Mouse (Mus musculus): ENCODE measurements around the gene Wfdc6a. TPM values are rescaled to one million over a fixed set of nuclear protein-coding genes. Genes with fewer than 3 reads are reported as not detected.

Gene Wfdc6a
- not detected in 4 replicates for total RNA-seq (2023)

DNA sequence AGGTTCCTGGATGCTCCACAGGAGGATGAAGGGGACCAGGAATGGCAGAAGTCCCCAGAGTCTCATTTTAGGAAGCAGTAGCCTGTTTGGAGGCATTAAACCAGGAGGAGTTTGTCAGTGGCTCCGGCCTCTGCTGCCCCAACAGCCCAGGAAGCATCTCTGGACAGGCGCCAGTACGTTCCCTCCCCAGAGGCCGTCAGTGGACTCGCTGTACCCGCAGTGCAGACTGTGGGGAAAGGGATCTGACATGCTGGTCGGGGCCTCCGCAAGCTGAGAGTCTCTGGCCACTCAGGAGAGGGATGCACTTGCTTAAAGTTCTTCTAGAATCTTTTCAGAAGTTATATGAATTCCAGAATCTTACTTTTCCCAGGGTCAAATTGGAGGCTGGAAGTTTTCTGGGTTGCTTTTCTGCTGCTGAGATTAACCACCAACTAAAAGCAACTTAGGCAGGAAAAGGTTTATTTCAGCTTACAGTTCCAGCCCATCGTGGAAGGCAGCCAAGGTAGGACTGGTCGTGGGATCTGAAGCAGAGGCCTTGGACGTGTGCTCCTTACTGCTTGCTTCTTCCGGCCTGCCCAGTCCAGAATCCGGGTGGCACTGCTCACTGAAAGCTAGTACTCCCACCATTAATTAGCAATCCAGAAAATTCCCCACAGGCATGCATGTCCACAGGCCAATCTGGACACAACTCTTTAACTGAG, at the start of gene Wfdc6a:
Wfdc6a (minus strand) TSS at position 423 of the 701 bp plus-strand sequence.

DNA sequence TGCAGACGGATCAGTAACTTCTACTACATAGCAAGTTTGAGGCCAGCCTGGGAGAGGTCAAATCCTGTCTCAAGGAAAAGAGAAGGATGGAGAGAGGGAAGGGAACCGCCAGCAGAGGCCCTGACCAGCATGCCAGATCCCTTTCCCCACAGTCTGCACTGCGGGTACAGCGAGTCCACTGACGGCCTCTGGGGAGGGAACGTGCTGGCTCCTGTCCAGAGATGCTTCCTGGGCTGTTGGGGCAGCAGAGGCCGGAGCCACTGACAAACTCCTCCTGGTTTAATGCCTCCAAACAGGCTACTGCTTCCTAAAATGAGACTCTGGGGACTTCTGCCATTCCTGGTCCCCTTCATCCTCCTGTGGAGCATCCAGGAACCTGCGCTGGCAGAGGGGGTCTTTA, 28.2 kb upstream of the Wfdc6a start, which contains the start of the genes Wfdc6b and Wfdc8:
Wfdc6b (plus strand) TSS at position 52 of the 400 bp plus-strand sequence.
Wfdc8 (minus strand) TSS at position 156 of the 400 bp plus-strand sequence.

DNA sequence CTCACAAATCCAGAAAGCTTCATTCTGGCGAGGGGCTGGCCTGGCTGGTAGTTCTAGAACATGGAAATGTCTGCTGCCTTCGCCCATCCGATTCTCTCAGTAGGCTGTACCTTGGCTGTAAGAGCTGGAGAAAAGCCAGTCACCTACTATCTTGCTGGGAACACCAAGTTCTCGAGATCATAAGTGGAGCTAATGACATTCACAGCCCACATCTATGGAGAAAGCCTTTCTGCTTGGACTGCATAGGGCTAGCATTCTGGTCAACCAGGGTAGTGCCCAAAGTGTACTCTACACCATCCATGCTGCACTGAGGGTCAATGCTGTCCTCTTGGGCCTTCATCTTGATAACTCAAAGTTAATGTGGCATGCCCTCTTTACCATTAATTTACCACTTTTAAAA, 8.2 kb upstream of the Wfdc6a start, which contains the start of gene Eppin:
Eppin (minus strand) TSS at position 101 of the 400 bp plus-strand sequence.

DNA sequence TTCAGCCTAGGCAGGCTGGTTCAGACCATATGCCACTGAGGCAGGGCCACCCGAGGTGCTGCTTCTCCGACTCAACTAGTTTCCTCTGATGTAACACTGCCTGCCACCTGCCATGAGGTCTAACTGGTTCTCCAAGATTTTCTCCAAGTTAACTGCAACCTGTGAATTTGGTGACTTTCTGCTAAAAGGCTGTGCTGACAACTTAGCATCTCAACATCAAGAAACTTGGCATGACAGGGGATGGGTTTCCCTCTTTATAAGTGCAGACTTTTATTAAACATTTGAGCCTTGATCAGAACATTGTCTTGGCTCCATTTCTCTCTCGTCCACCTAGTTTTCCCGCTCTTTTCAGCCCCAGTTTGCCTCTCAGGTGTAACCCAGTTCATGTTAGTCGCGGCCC, 11.9 kb downstream of the Wfdc6a start, which contains the start of gene Spint3:
Spint3 (minus strand) TSS at position 101 of the 400 bp plus-strand sequence.

DNA sequence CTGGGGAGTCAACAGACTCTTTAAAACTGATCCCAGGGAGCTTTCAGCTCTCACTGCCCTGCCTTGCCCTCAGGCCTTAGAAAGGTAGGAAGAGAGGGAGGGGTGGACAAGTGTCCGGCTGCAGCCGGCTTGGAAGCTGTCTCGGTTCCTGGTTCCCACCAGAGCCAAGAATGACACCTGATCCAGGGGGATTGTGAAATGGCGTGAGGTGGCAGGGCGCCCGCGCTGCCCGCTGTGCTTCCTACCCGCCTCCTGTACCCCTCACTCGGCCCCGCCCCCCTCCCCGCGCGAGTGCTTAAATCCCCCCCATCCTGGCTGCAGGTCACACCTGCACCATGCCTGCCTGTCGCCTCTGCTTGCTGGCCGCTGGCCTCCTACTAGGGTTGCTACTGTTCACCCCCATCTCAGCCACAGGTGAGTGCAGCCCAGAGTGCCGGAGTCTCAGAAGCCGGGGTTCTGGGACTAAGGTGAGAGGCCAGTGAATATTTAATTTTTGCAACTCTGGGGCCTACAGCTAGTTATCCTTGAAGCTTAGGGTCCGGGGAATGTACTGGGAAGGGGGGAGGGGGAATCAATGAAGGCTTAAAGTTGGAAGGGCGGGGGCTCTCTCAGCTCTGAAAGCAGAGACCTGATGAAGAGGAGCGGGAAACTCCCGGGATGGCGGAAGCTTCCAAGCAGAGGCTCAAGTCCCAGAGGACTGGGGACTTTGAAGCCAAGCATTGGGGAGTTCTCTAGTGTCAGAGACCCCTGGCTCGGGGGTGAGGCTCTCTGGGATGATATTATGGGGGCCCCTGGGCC, 22.7 kb downstream of the Wfdc6a start, which contains the start of gene Wfdc2:
Wfdc2 (plus strand) TSS at position 23 of the 798 bp plus-strand sequence.

Other genes starting within 250 kb of the Wfdc6a start
- gene Slpi, start 196.4 kb downstream of the Wfdc6a start, total RNA-seq (2023) = 4.5 to 7.4 TPM (median 7.1 TPM) in 4 replicates
- gene Rbpjl, start 182.3 kb downstream of the Wfdc6a start, total RNA-seq (2023) = 0.54 to 0.64 TPM (median 0.60 TPM) in 3 of 4 replicates, not detected in the other
- gene Matn4, start 180.3 kb downstream of the Wfdc6a start, total RNA-seq (2023) = 0.18 to 0.46 TPM (median 0.39 TPM) in 4 replicates
- gene Sdc4, start 141.6 kb downstream of the Wfdc6a start, total RNA-seq (2023) = 166 to 182 TPM (median 177 TPM) in 4 replicates
- 54.0 to 63.8 TPM (median 57.4 TPM) in 4 replicates for gene Sys1, start 128.5 kb downstream of the Wfdc6a start, total RNA-seq (2023)
- gene Gm20458, start 124.5 kb downstream of the Wfdc6a start, total RNA-seq (2023) = 1.6 to 4.9 TPM in 2 of 4 replicates, not detected in the others
- not detected in 4 replicates for gene Trp53tg5, start 111.7 kb downstream of the Wfdc6a start, total RNA-seq (2023)
- 2.6 to 8.5 TPM (median 4.7 TPM) in 4 replicates for gene Dbndd2, start 99.3 kb downstream of the Wfdc6a start, total RNA-seq (2023)
- gene Pigt, start 87.9 kb downstream of the Wfdc6a start, total RNA-seq (2023) = 66.6 to 71.3 TPM (median 70.8 TPM) in 4 replicates
- not detected in 4 replicates for gene Wfdc2, start 23.0 kb downstream of the Wfdc6a start, total RNA-seq (2023)
- gene Spint3, start 12.0 kb downstream of the Wfdc6a start, total RNA-seq (2023) = not detected in 4 replicates
- not detected in 4 replicates for gene Eppin, start 8.1 kb upstream of the Wfdc6a start, total RNA-seq (2023)
- not detected in 4 replicates for gene Wfdc6b, start 28.1 kb upstream of the Wfdc6a start, total RNA-seq (2023)
- gene Wfdc8, start 28.2 kb upstream of the Wfdc6a start, total RNA-seq (2023) = not detected in 4 replicates
- gene Wfdc16, start 53.3 kb upstream of the Wfdc6a start, total RNA-seq (2023) = not detected in 4 replicates
- gene Wfdc10, start 70.6 kb upstream of the Wfdc6a start, total RNA-seq (2023) = 1.5 TPM in 1 of 4 replicates, not detected in the others
- not detected in 4 replicates for gene Wfdc9, start 71.1 kb upstream of the Wfdc6a start, total RNA-seq (2023)
- not detected in 4 replicates for gene Wfdc11, start 88.6 kb upstream of the Wfdc6a start, total RNA-seq (2023)
- gene Wfdc13, start 99.7 kb upstream of the Wfdc6a start, total RNA-seq (2023) = not detected in 4 replicates
- gene Spint4, start 113.1 kb upstream of the Wfdc6a start, total RNA-seq (2023) = not detected in 4 replicates
- not detected in 4 replicates for gene Spint5, start 129.9 kb upstream of the Wfdc6a start, total RNA-seq (2023)
- not detected in 4 replicates for gene Wfdc3, start 160.5 kb upstream of the Wfdc6a start, total RNA-seq (2023)
- 38.4 to 45.2 TPM (median 42.9 TPM) in 4 replicates for gene Dnttip1, start 160.5 kb upstream of the Wfdc6a start, total RNA-seq (2023)
- gene Ube2c, start 184.5 kb upstream of the Wfdc6a start, total RNA-seq (2023) = 1.7 to 4.0 TPM (median 2.7 TPM) in 4 replicates
- gene Tnnc2, start 194.5 kb upstream of the Wfdc6a start, total RNA-seq (2023) = not detected in 4 replicates
- 0.46 to 0.97 TPM (median 0.70 TPM) in 4 replicates for gene Snx21, start 200.4 kb upstream of the Wfdc6a start, total RNA-seq (2023)
- gene Acot8, start 219.4 kb upstream of the Wfdc6a start, total RNA-seq (2023) = 53.7 to 69.6 TPM (median 60.6 TPM) in 4 replicates
- 3.2 to 4.0 TPM (median 3.6 TPM) in 4 replicates for gene Zswim3, start 219.7 kb upstream of the Wfdc6a start, total RNA-seq (2023)
- 8.4 to 9.0 TPM (median 8.5 TPM) in 4 replicates for gene Zswim1, start 237.2 kb upstream of the Wfdc6a start, total RNA-seq (2023)
- gene Spata25, start 243.1 kb upstream of the Wfdc6a start, total RNA-seq (2023) = 1.2 to 2.3 TPM (median 1.2 TPM) in 3 of 4 replicates, not detected in the other
- 189 to 200 TPM (median 195 TPM) in 4 replicates for gene Ctsa, start 247.4 kb upstream of the Wfdc6a start, total RNA-seq (2023)
- gene Neurl2, start 248.0 kb upstream of the Wfdc6a start, total RNA-seq (2023) = 3.8 to 5.6 TPM (median 4.9 TPM) in 4 replicates